Mouse (Mus musculus) retina, adult 2 months (tissue): ENCODE measurements at regions not wholly inside any gene's neighbourhood (a gene's known extent, or its start where the extent isn't known, plus 50 kb on each side); places are given as distances from the start of the nearest gene placed in this dataset.

Experiments used
- DNase-seq: peaks from one replicate; pipeline ENCODE4 v3.0.0-alpha.2; 2012; ENCODE audit warnings: low read depth, low spot score

GRCm38 (mm10) chr12:35429473-35429872 lies 105.4 kb downstream of the Ahr start:
- no peak for DNase-seq

GRCm38 (mm10) chr12:35419206-35419605 lies 115.6 kb downstream of the Ahr start:
- no peak for DNase-seq

GRCm38 (mm10) chr12:35417943-35418342 lies 116.9 kb downstream of the Ahr start:
- DNase-seq, result no peak

GRCm38 (mm10) chr12:35416583-35416982 lies 118.3 kb downstream of the Ahr start:
- DNase-seq, result no peak

GRCm38 (mm10) chr12:35412715-35413114 lies 122.1 kb downstream of the Ahr start:
- DNase-seq, result no peak

- no peak for DNase-seq
Observed at GRCm38 (mm10) chr12:35408461-35408860, 126.4 kb downstream of the Ahr start.

- no peak for DNase-seq
Observed at GRCm38 (mm10) chr12:35408044-35408443, 126.8 kb downstream of the Ahr start.

- DNase-seq, result no peak
Observed at GRCm38 (mm10) chr12:35401853-35402252, 133.0 kb downstream of the Ahr start.

GRCm38 (mm10) chr12:35401219-35401618 lies 133.6 kb downstream of the Ahr start:
- no peak for DNase-seq

- no peak for DNase-seq
Observed at GRCm38 (mm10) chr12:35395211-35395610, 139.6 kb downstream of the Ahr start.

GRCm38 (mm10) chr12:35392111-35392510 lies 142.7 kb downstream of the Ahr start:
- DNase-seq, result no peak

GRCm38 (mm10) chr12:35390266-35390665 lies 144.6 kb downstream of the Ahr start:
- DNase-seq, result no peak

- no peak for DNase-seq
Observed at GRCm38 (mm10) chr12:35389839-35390238, 145.0 kb downstream of the Ahr start.

- DNase-seq, result no peak
Observed at GRCm38 (mm10) chr12:35384211-35384610, 150.6 kb downstream of the Ahr start.

- no peak for DNase-seq
Observed at GRCm38 (mm10) chr12:35377266-35377665, 157.6 kb downstream of the Ahr start.

GRCm38 (mm10) chr12:35376365-35376764 lies 158.5 kb downstream of the Ahr start:
- DNase-seq, result no peak

GRCm38 (mm10) chr12:35357901-35358300 lies 176.9 kb downstream of the Ahr start:
- no peak for DNase-seq

GRCm38 (mm10) chr12:35338191-35338954 lies 196.5 kb downstream of the Ahr start:
- DNase-seq, result no peak

GRCm38 (mm10) chr12:35336314-35336713 lies 198.5 kb downstream of the Ahr start:
- DNase-seq, result no peak

- no peak for DNase-seq
Observed at GRCm38 (mm10) chr12:35334344-35335075, 200.3 kb downstream of the Ahr start.

GRCm38 (mm10) chr12:35331303-35331702 lies 203.5 kb downstream of the Ahr start:
- no peak for DNase-seq

GRCm38 (mm10) chr12:35329699-35330098 lies 205.1 kb downstream of the Ahr start:
- no peak for DNase-seq

- DNase-seq, result no peak
Observed at GRCm38 (mm10) chr12:35319571-35319970, 215.3 kb downstream of the Ahr start.
